Comparison of ENCODE assay signal across 11 mouse cellular contexts in the genomic region with DNA sequence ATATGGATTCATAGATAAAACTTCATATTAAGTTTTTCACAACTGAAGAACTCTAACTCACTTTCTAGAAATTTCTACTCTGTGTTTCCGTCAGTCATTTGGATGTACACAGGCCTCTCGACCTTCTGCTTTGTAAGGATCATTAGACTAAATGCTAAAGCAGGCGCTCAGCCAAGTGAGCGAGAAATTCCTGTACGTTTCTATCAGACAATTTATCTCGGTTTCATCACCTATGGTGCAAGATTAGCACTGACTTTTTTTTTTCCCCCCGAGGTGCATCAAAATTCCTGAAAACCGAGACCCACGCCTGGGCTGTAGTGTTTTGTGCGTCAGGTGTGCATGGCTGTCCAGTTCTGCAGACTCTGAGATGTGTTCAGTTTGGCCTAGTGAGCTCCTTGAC.
DNase-seq lines count a peak whose midpoint lies in the region; ATAC-seq and TF ChIP-seq lines count a peak whose summit lies in the region.
"Had no signal": no experiment of that assay in that cellular context is flagged by ENCODE, and none has a peak within 500 bp of the region (broad histone marks: within the 10 kb centered on the region; RNA-seq: fewer than 3 reads in every experiment).

No protein-coding gene starts in this region.

- no peak overlapping the region for H3K4me3 ChIP-seq in forebrain, embryonic 13.5 days
- H3K4me3 ChIP-seq in forebrain, embryonic 15.5 days: no peak overlapping the region
- no peak overlapping the region for H3K4me3 ChIP-seq in liver, adult 2 months (ENCODE audit: insufficient read depth, low read depth, low read length)
- H3K4me3 ChIP-seq in hindbrain, embryonic 13.5 days: no peak overlapping the region
- no peak overlapping the region for H3K4me3 ChIP-seq in liver, embryonic 16.5 days (ENCODE audit: low read depth, low read length)
- H3K4me3 ChIP-seq: stomach, embryonic 15.5 days had no signal

- 74% methylated on average over 10 of the region's 10 CpGs for WGBS in forebrain, embryonic 13.5 days
- WGBS in forebrain, embryonic 15.5 days: 69% methylated on average over 10 of the region's 10 CpGs
- WGBS in liver, adult 2 months: 38% methylated on average over 10 of the region's 10 CpGs
- WGBS in hindbrain, embryonic 13.5 days: 78% methylated on average over 10 of the region's 10 CpGs
- 58% methylated on average over 10 of the region's 10 CpGs for WGBS in liver, embryonic 16.5 days (ENCODE audit: insufficient replicate concordance)

- no peak for DNase-seq in liver, adult 2 months (ENCODE audit: extremely low read depth, low read depth, low spot score)
- DNase-seq in liver: no peak
- no peak for DNase-seq in adrenal gland, postnatal 25 days
- DNase-seq in frontal cortex, adult 2 months (ENCODE audit: extremely low spot score in 1 of 2, low spot score in 1 of 2): no peak
- DNase-seq: right cerebral cortex, postnatal 4 days had no signal

- no peak for TF ChIP-seq CTCF in liver, adult 2 months (IDR thresholded peaks at IDR 0.05; ENCODE audit: low read depth, low read length)

- H3K79me2 ChIP-seq in liver, adult 2 months (ENCODE audit: control insufficient read depth, insufficient read depth, low read length): peaks cover 35% of the 10 kb centered on the region; the same call in 1 of the 2 replicates

- H3K9me3 ChIP-seq in forebrain, embryonic 13.5 days (replicated peaks): no peaks in the 10 kb centered on the region
- no peaks in the 10 kb centered on the region for H3K9me3 ChIP-seq in forebrain, embryonic 15.5 days
- no peaks in the 10 kb centered on the region for H3K9me3 ChIP-seq in hindbrain, embryonic 13.5 days
- no peaks in the 10 kb centered on the region for H3K9me3 ChIP-seq in liver, embryonic 16.5 days (replicated peaks; ENCODE audit: control insufficient read depth, low read length)
- H3K9me3 ChIP-seq: stomach, embryonic 15.5 days had no signal

- no peak for TF ChIP-seq POLR2A in liver, adult 2 months (IDR thresholded peaks at IDR 0.05; ENCODE audit: extremely low read depth, insufficient read depth, low read length)

- H3K27me3 ChIP-seq in forebrain, embryonic 13.5 days: no peaks in the 10 kb centered on the region
- no peaks in the 10 kb centered on the region for H3K27me3 ChIP-seq in forebrain, embryonic 15.5 days
- no peaks in the 10 kb centered on the region for H3K27me3 ChIP-seq in liver, adult 2 months (ENCODE audit: control insufficient read depth, insufficient read depth, low read length)
- H3K27me3 ChIP-seq in hindbrain, embryonic 13.5 days: no peaks in the 10 kb centered on the region
- H3K27me3 ChIP-seq in liver, embryonic 16.5 days (ENCODE audit: control insufficient read depth, insufficient read depth, low read depth, low read length): no peaks in the 10 kb centered on the region
- H3K27me3 ChIP-seq: stomach, embryonic 15.5 days had no signal

- H3K4me2 ChIP-seq in forebrain, embryonic 13.5 days: 0 out of 2 replicates have a peak overlapping the region, but pooled peaks have one; percentile 73
- H3K4me2 ChIP-seq in forebrain, embryonic 15.5 days (replicated peaks): no peak overlapping the region
- peak overlapping the region; percentile 62 for H3K4me2 ChIP-seq in hindbrain, embryonic 13.5 days
- peak overlapping the region; percentile 41 for H3K4me2 ChIP-seq in liver, embryonic 16.5 days (ENCODE audit: low read depth, low read length)

- peaks cover 38% of the 10 kb centered on the region for H3K4me1 ChIP-seq in forebrain, embryonic 13.5 days
- H3K4me1 ChIP-seq in forebrain, embryonic 15.5 days: peaks cover 38% of the 10 kb centered on the region
- H3K4me1 ChIP-seq in liver, adult 2 months (ENCODE audit: control insufficient read depth, insufficient read depth, low read length): peaks cover 44% of the 10 kb centered on the region
- H3K4me1 ChIP-seq in hindbrain, embryonic 13.5 days (replicated peaks): peaks cover 31% of the 10 kb centered on the region
- peaks cover 5% of the 10 kb centered on the region for H3K4me1 ChIP-seq in liver, embryonic 16.5 days (ENCODE audit: control insufficient read depth, low read depth, low read length)

- H3K36me3 ChIP-seq in forebrain, embryonic 13.5 days (ENCODE audit: poor library complexity, severe bottlenecking): no peaks in the 10 kb centered on the region
- no peaks in the 10 kb centered on the region for H3K36me3 ChIP-seq in forebrain, embryonic 15.5 days
- H3K36me3 ChIP-seq in liver, adult 2 months (ENCODE audit: control insufficient read depth, insufficient read depth, low read length): no peaks in the 10 kb centered on the region
- no peaks in the 10 kb centered on the region for H3K36me3 ChIP-seq in hindbrain, embryonic 13.5 days
- no peaks in the 10 kb centered on the region for H3K36me3 ChIP-seq in liver, embryonic 16.5 days (ENCODE audit: control insufficient read depth, insufficient read depth)
- H3K36me3 ChIP-seq: stomach, embryonic 15.5 days had no signal

- no peak overlapping the region for H3K9ac ChIP-seq in forebrain, embryonic 13.5 days
- H3K9ac ChIP-seq in forebrain, embryonic 15.5 days (replicated peaks): no peak overlapping the region
- peak overlapping the region; percentile 3; the same call in 1 of the 2 replicates for H3K9ac ChIP-seq in liver, adult 2 months (ENCODE audit: low read depth, low read length)
- H3K9ac ChIP-seq in hindbrain, embryonic 13.5 days: no peak overlapping the region
- H3K9ac ChIP-seq in liver, embryonic 16.5 days (ENCODE audit: low read depth, low read length): no peak overlapping the region
- H3K9ac ChIP-seq: stomach, embryonic 15.5 days had no signal

- no peak for ATAC-seq in forebrain, embryonic 13.5 days
- ATAC-seq in forebrain, embryonic 15.5 days (replicated peaks): no peak
- ATAC-seq in hindbrain, embryonic 13.5 days (ENCODE audit: low FRiP score): no peak
- no peak for ATAC-seq in liver, embryonic 16.5 days (ENCODE audit: low read depth)
- ATAC-seq: intestine, postnatal 0 days had no signal

- H3K27ac ChIP-seq in forebrain, embryonic 13.5 days: no peak overlapping the region
- H3K27ac ChIP-seq in forebrain, embryonic 15.5 days (replicated peaks): no peak overlapping the region
- H3K27ac ChIP-seq in liver, adult 2 months (replicated peaks; ENCODE audit: insufficient read depth, low read depth, low read length): no peak overlapping the region
- no peak overlapping the region for H3K27ac ChIP-seq in hindbrain, embryonic 13.5 days
- no peak overlapping the region for H3K27ac ChIP-seq in liver, embryonic 16.5 days (ENCODE audit: low read length)
- H3K27ac ChIP-seq: stomach, embryonic 15.5 days had no signal
